Mouse (Mus musculus): Measurements from ENCODE around the gene Nlrc5. TPM values are rescaled to one million over a fixed set of nuclear protein-coding genes. Genes with fewer than 3 reads are reported as not detected.
"Not testable (repeated sequence)": the region's sequence is repeated elsewhere in the genome, so short reads cannot be mapped to it uniquely, and the experiment has no call there.

Gene Nlrc5
- total and polyA plus RNA-seq, 3 experiments: 2.3 to 4.9 (median 3.7) TPM

DNA sequence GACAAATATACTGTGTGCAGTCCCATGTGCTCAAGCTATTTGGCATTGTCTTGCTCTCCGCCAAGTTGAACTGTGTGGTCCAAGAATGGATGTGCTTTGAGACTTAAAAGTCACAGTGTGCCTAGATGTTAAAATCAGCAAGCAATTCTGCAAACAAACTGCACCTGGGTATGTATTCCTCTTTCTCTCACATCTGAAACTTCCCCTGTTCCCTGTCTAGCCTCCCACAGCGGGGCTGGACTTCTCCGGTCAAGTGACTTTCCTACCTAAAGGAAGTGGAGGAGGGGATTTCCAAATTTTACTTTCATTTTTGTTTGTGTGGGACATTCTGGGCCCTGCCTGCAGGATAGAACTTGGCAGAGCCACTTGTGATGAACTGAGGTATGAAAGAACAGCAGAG lies 9.0 kb downstream of the Nlrc5 start:
- Histone ChIP-seq H3K36me3 (ENCODE audit: control insufficient read depth, insufficient read depth, low read length) (no peaks in the 10 kb centered on the region), H3K79me2 (replicated peaks; ENCODE audit: control insufficient read depth, insufficient read depth, low read length) (no peaks in the 10 kb centered on the region), H3K27ac (no peak overlapping the region; the same call in 1 of the 2 replicates), H3K4me1 (ENCODE audit: control insufficient read depth, insufficient read depth, low read length) (peaks cover 3% of the 10 kb centered on the region), H3K27me3 (ENCODE audit: control insufficient read depth, insufficient read depth, low read length) (no peaks in the 10 kb centered on the region), H3K9ac (ENCODE audit: low read depth, low read length) (no peak overlapping the region), H3K4me3 (no peak overlapping the region)
- WGBS: 60% methylated on average over 3 of the region's 3 CpGs
- intact Hi-C loops (cut with DNase I): no loop called here
- TF ChIP-seq POLR2A (IDR thresholded peaks at IDR 0.05; ENCODE audit: insufficient read depth, low read depth, low read length): 0 out of 2 replicates have a peak, but pooled peaks have one; percentile 28
- no peak for TF ChIP-seq EP300 (IDR thresholded peaks at IDR 0.05; ENCODE audit: insufficient read depth, low read depth, low read length)
- DNase-seq: no peak

DNA sequence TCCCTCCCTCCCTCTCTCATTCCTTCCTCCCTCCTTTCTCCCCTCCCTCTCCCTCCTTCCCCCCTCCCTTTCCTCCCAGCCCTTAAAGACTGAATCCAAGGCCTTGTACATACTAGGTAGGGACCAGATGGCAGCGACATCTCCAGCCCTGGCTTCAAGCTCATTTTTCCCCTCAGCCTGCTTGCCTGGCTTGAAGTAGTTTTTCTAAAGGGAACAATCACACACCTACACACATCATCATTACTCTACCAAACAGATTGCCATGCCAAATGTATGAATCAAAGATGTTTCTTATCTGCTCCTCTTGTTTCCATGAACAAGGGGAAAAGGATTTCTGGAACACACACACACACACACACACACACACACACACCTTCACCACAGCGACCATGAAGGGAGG lies 10.3 kb downstream of the Nlrc5 start:
- Histone ChIP-seq H3K79me2 (replicated peaks; ENCODE audit: control insufficient read depth, insufficient read depth, low read length) (no peaks in the 10 kb centered on the region), H3K9ac (ENCODE audit: low read depth, low read length) (no peak overlapping the region), H3K4me3 (no peak overlapping the region), H3K27ac (no peak overlapping the region), H3K27me3 (ENCODE audit: control insufficient read depth, insufficient read depth, low read length) (no peaks in the 10 kb centered on the region), H3K4me1 (ENCODE audit: control insufficient read depth, insufficient read depth, low read length) (peaks cover 3% of the 10 kb centered on the region), H3K36me3 (ENCODE audit: control insufficient read depth, insufficient read depth, low read length) (no peaks in the 10 kb centered on the region)
- TF ChIP-seq EP300 (IDR thresholded peaks at IDR 0.05; ENCODE audit: insufficient read depth, low read depth, low read length) (no peak), CTCF (IDR thresholded peaks at IDR 0.05) (no peak), POLR2A (IDR thresholded peaks at IDR 0.05; ENCODE audit: insufficient read depth, low read depth, low read length) (no peak)
- intact Hi-C loops (cut with DNase I): no loop called here
- WGBS: 58% methylated on average over 2 of the region's 2 CpGs
- no peak for DNase-seq

DNA sequence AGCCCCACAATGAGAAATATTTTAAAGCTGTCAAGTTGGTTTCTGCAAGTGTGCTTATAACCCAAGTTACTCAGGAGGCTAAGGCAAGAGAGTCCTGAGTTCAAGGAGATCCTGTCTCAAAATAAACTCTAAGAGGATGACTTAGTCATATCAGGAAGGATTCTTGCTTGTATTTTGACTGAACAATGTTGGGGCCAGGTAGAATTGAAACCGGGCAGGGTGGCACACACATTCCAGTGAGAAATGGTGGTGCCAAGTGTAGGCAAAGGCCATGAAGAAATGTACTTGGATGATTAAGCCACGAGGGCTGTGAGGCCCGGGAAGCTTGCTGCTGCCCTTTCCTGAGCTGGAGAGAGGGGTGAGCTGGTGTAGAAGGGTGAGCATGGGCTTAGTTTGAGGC lies 13.0 kb downstream of the Nlrc5 start:
- no peak overlapping the region for H3K9ac ChIP-seq (ENCODE audit: low read depth, low read length)
- 57% methylated on average over 3 of the region's 3 CpGs for WGBS
- H3K27ac ChIP-seq: no peak overlapping the region
- H3K4me1 ChIP-seq (ENCODE audit: control insufficient read depth, insufficient read depth, low read length): peaks cover 3% of the 10 kb centered on the region
- intact Hi-C loops (cut with DNase I): no loop called here
- no peak overlapping the region for H3K4me3 ChIP-seq
- H3K79me2 ChIP-seq (replicated peaks; ENCODE audit: control insufficient read depth, insufficient read depth, low read length): no peaks in the 10 kb centered on the region
- H3K27me3 ChIP-seq (ENCODE audit: control insufficient read depth, insufficient read depth, low read length): no peaks in the 10 kb centered on the region
- DNase-seq: no peak
- TF ChIP-seq EP300 (IDR thresholded peaks at IDR 0.05; ENCODE audit: insufficient read depth, low read depth, low read length) (no peak), CTCF (IDR thresholded peaks at IDR 0.05) (no peak), POLR2A (IDR thresholded peaks at IDR 0.05; ENCODE audit: insufficient read depth, low read depth, low read length) (no peak)
- H3K36me3 ChIP-seq (ENCODE audit: control insufficient read depth, insufficient read depth, low read length): no peaks in the 10 kb centered on the region

DNA sequence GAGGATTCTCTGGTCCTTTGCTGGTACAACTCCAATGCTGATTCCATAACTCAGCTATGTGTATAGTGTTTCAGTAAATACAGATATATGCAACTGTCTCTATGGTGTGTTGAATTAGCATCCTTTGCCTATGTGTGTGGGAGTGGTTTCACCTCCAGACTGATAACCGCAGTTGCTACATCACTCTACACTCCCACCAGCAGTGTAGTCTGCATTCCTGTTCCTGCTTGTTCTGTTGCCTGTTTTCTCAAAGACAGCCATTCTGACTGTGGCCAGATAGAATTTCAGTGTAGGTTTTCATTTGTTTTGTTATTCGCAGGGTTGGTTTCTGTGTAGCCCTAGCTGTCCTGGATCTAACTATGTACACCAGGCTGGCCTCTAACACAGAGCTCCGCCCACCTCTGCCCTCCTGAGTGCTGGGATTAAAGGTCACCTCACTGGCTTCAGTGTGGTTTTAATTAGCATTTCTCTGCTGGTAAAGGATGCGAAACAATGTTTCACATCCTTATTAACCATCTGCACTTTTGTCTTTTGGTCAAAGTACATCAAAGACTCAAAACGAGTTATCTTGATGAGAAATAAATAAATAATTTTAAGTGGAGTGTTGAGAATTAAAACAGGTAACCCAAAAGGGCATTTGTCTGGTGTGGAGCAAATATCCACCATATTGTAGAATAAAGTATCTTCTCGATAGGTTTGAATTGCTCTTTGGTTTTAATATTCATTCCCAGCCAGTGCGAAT lies 13.6 kb downstream of the Nlrc5 start:
- TF ChIP-seq EP300 (IDR thresholded peaks at IDR 0.05; ENCODE audit: insufficient read depth, low read depth, low read length): no peak
- no peak for TF ChIP-seq POLR2A (IDR thresholded peaks at IDR 0.05; ENCODE audit: insufficient read depth, low read depth, low read length)
- TF ChIP-seq CTCF (IDR thresholded peaks at IDR 0.05): no peak
- Histone ChIP-seq H3K36me3 (ENCODE audit: control insufficient read depth, insufficient read depth, low read length) (no peaks in the 10 kb centered on the region), H3K4me1 (ENCODE audit: control insufficient read depth, insufficient read depth, low read length) (peaks cover 3% of the 10 kb centered on the region), H3K9ac (ENCODE audit: low read depth, low read length) (no peak overlapping the region), H3K27ac (no peak overlapping the region), H3K27me3 (ENCODE audit: control insufficient read depth, insufficient read depth, low read length) (no peaks in the 10 kb centered on the region), H3K79me2 (replicated peaks; ENCODE audit: control insufficient read depth, insufficient read depth, low read length) (no peaks in the 10 kb centered on the region), H3K4me3 (no peak overlapping the region)
- 85% methylated on average over 7 of the region's 7 CpGs for WGBS
- DNase-seq: no peak
- intact Hi-C loops (cut with DNase I): no loop called here

DNA sequence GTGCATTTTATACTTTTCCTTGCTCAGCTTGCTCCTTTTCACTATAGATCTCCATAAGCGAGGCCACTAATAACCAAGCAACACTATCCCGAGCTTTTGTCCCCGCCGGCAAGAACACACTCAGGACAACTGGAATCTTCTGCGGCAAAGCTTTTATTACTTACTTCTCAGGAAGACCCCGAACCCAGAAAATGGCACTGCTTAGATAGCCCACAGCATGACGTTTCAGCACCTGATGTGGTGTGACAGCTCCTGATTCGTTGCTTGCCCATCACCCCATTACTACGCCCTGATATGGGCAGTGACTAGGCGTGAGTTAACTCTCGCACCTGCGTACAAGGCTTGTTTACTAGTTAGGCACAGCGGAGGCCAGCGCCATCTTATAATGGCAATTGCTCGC lies 18.8 kb downstream of the Nlrc5 start:
- H3K36me3 ChIP-seq (ENCODE audit: control insufficient read depth, insufficient read depth, low read length); H3K27me3 ChIP-seq (ENCODE audit: control insufficient read depth, insufficient read depth, low read length); H3K4me3 ChIP-seq; H3K9ac ChIP-seq (ENCODE audit: low read depth, low read length); intact Hi-C loops (cut with DNase I); H3K27ac ChIP-seq; H3K4me1 ChIP-seq (ENCODE audit: control insufficient read depth, insufficient read depth, low read length); H3K79me2 ChIP-seq (replicated peaks; ENCODE audit: control insufficient read depth, insufficient read depth, low read length); DNase-seq: not testable (repeated sequence)
- WGBS: 87% methylated on average over 15 of the region's 15 CpGs

DNA sequence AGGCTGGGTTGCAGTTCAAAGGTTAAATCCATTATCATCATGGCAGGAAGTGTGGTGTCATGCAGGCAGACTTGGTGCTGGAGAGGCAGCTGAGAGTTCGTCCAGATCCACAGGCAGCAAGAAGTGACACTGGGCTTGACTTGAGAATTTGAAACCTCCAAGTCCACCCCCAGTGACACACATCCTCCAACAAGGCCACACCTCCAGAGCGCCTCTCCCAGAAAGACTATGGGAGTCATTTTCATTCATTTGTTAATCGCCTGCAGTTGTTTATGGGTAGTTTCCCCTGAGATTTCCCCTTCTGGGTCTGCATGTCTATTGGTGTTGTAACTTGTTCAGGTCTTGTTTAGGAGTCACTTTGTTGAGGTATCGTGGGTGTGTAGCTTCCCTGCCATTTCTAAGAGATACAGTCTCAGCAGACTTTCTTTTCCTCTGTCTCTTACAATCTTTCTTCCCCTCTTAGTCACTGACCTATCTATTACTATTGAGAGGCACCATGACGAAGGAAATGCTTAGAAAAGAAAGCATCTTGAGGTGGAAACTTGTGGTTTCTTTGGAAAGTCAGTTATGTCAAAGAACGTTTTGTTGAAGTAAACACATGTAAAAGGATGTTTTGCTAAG lies 19.8 kb downstream of the Nlrc5 start:
- DNase-seq: no peak
- 65% methylated on average over 6 of the region's 6 CpGs for WGBS
- Histone ChIP-seq H3K79me2 (replicated peaks; ENCODE audit: control insufficient read depth, insufficient read depth, low read length) (no peaks in the 10 kb centered on the region), H3K4me3 (no peak overlapping the region), H3K36me3 (ENCODE audit: control insufficient read depth, insufficient read depth, low read length) (no peaks in the 10 kb centered on the region), H3K4me1 (ENCODE audit: control insufficient read depth, insufficient read depth, low read length) (no peaks in the 10 kb centered on the region), H3K27me3 (ENCODE audit: control insufficient read depth, insufficient read depth, low read length) (no peaks in the 10 kb centered on the region), H3K9ac (ENCODE audit: low read depth, low read length) (no peak overlapping the region), H3K27ac (no peak overlapping the region)
- intact Hi-C loops (cut with DNase I): no loop called here
- TF ChIP-seq POLR2A (IDR thresholded peaks at IDR 0.05; ENCODE audit: insufficient read depth, low read depth, low read length): no peak
- TF ChIP-seq CTCF (IDR thresholded peaks at IDR 0.05): no peak
- no peak for TF ChIP-seq EP300 (IDR thresholded peaks at IDR 0.05; ENCODE audit: insufficient read depth, low read depth, low read length)

All from heart, adult 2 months (tissue).